Mouse (Mus musculus) stomach, postnatal 0 days (tissue): ENCODE results near the gene Nphs1. TPM values are rescaled to one million over a fixed set of nuclear protein-coding genes. Genes with fewer than 3 reads are reported as not detected.
A peak's percentile ranks its signal among the peaks of the same experiment; 100 is the strongest.

Experiments used
- ATAC-seq: fragments of 200-750 bp; cut with Nextera tagmentation; 2 replicates; pipeline ENCODE4 v1.8.0; 2017; ENCODE audit not compliant: low FRiP score, low TSS enrichment
- DNase-seq: peaks from one replicate; pipeline ENCODE4 v3.0.0-alpha.2; 2016; ENCODE audit warnings: low spot score
- H3K27ac ChIP-seq: fragments of 300-500 bp; sonication (generic); replicated peaks from 2 replicates; pipeline ENCODE4 v1.5.1; 2014; ENCODE audit warnings: mild to moderate bottlenecking, control low read depth
- H3K27me3 ChIP-seq: fragments of 300-500 bp; sonication (generic); 2 replicates; pipeline ENCODE4 v1.6.1; 2014; ENCODE audit warnings: low read length; ENCODE audit not compliant: control insufficient read depth, insufficient read depth
- H3K36me3 ChIP-seq: fragments of 300-500 bp; sonication (generic); 2 replicates; pipeline ENCODE4 v1.6.1; 2014; ENCODE audit warnings: low read length, mixed read lengths; ENCODE audit not compliant: control insufficient read depth, insufficient read depth
- H3K4me1 ChIP-seq: fragments of 300-500 bp; sonication (generic); replicated peaks from 2 replicates; pipeline ENCODE4 v1.6.1; 2014; ENCODE audit warnings: antibody characterized with exemption; ENCODE audit not compliant: control insufficient read depth, insufficient read depth
- H3K4me2 ChIP-seq: fragments of 300-500 bp; sonication (generic); replicated peaks from 2 replicates; pipeline ENCODE4 v1.6.1; 2014; ENCODE audit warnings: low read depth, mild to moderate bottlenecking, control low read depth, moderate library complexity
- H3K4me3 ChIP-seq: fragments of 300-500 bp; sonication (generic); 2 replicates; pipeline ENCODE4 v1.5.1; 2014; ENCODE audit warnings: low read depth, low read length, control low read depth
- H3K9ac ChIP-seq: fragments of 300-500 bp; sonication (generic); 2 replicates; pipeline ENCODE4 v1.6.1; 2014; ENCODE audit warnings: mild to moderate bottlenecking, low read length, control low read depth, mixed read lengths
- H3K9me3 ChIP-seq: fragments of 300-500 bp; sonication (generic); 2 replicates; pipeline ENCODE4 v1.6.1; 2016; ENCODE audit warnings: low read length; ENCODE audit not compliant: control insufficient read depth
- CTCF ChIP-seq: IDR thresholded peaks from 2 replicates; pipeline ENCODE4 v1.5.1; 2016; ENCODE audit warnings: antibody characterized with exemption, low read depth, mild to moderate bottlenecking, moderate library complexity
- EP300 ChIP-seq: optimal IDR thresholded peaks from 2 replicates; pipeline ENCODE3; 2016; ENCODE audit warnings: antibody characterized with exemption
- WGBS: fragments of 180-500 bp; shearing (Covaris S2); extraction: QIAGEN DNeasy Blood & Tissue Kit; methylation state at CpG from one replicate; pipeline ENCODE4 v1.1.7; 2014; 5-methylcytosine and 5-hydroxymethylcytosine counted together
- polyA plus RNA-seq: library from polyadenylated mRNA; unstranded; fragments of >200 nt; fragmentation: Nextera tagmentation; extraction: Ambion mirVana; gene quantifications from 2 replicates; pipeline ENCODE4 v1.2.1, GENCODE M21; 2015

The Nphs1 gene
- polyA plus RNA-seq, 1 experiment from 2014 or later, result 0.25 TPM

GRCm38 (mm10) chr7:30524487-30524886 lies 66.4 kb downstream of the Nphs1 start:
- Histone ChIP-seq H3K36me3 (peaks cover 12% of the 10 kb centered on the region; the same call in 1 of the 2 replicates), H3K27me3 (no peaks in the 10 kb centered on the region), H3K4me1 (no peaks in the 10 kb centered on the region), H3K4me3 (no peak overlapping the region), H3K9ac (no peak overlapping the region), H3K4me2 (no peak overlapping the region), H3K9me3 (no peaks in the 10 kb centered on the region), H3K27ac (no peak overlapping the region)
- TF ChIP-seq EP300 (no peak), CTCF (no peak)
- 74% methylated on average over 6 of the region's 6 CpGs for WGBS
- no peak for DNase-seq
- ATAC-seq, result no peak

GRCm38 (mm10) chr7:30525954-30526353 lies 67.8 kb downstream of the Nphs1 start:
- H3K4me3 ChIP-seq, result no peak overlapping the region
- no peaks in the 10 kb centered on the region for H3K9me3 ChIP-seq
- no peaks in the 10 kb centered on the region for H3K4me1 ChIP-seq
- peak overlapping the region; percentile 31; the same call in 1 of the 2 replicates for H3K9ac ChIP-seq
- H3K27ac ChIP-seq, result 0 out of 2 replicates have a peak overlapping the region, but pooled peaks have one; percentile 8
- no peak for ATAC-seq
- no peak for DNase-seq
- no peak for TF ChIP-seq EP300
- no peak for TF ChIP-seq CTCF
- no peaks in the 10 kb centered on the region for H3K27me3 ChIP-seq
- WGBS, result 29% methylated on average over 10 of the region's 10 CpGs
- H3K36me3 ChIP-seq, result peaks cover 19% of the 10 kb centered on the region; the same call in 1 of the 2 replicates
- H3K4me2 ChIP-seq, result peak overlapping the region; percentile 33

GRCm38 (mm10) chr7:30526399-30526798 lies 68.3 kb downstream of the Nphs1 start:
- ATAC-seq (no peak), DNase-seq (no peak)
- H3K27me3 ChIP-seq, result no peaks in the 10 kb centered on the region
- H3K4me2 ChIP-seq, result peak overlapping the region; percentile 33
- TF ChIP-seq EP300 (no peak), CTCF (no peak)
- 30% methylated on average over 17 of the region's 17 CpGs for WGBS
- H3K4me3 ChIP-seq, result no peak overlapping the region
- peak overlapping the region; percentile 31; the same call in 1 of the 2 replicates for H3K9ac ChIP-seq
- H3K27ac ChIP-seq, result no peak overlapping the region
- no peaks in the 10 kb centered on the region for H3K9me3 ChIP-seq
- no peaks in the 10 kb centered on the region for H3K4me1 ChIP-seq
- peaks cover 19% of the 10 kb centered on the region; the same call in 1 of the 2 replicates for H3K36me3 ChIP-seq

- Histone ChIP-seq H3K36me3 (peaks cover 23% of the 10 kb centered on the region; the same call in 1 of the 2 replicates), H3K4me1 (no peaks in the 10 kb centered on the region), H3K9ac (no peak overlapping the region), H3K4me3 (no peak overlapping the region), H3K27ac (no peak overlapping the region), H3K9me3 (no peaks in the 10 kb centered on the region), H3K27me3 (no peaks in the 10 kb centered on the region), H3K4me2 (no peak overlapping the region)
- 78% methylated on average over 14 of the region's 14 CpGs for WGBS
- ATAC-seq (no peak), DNase-seq (no peak)
- TF ChIP-seq EP300 (no peak), CTCF (no peak)
Observed at GRCm38 (mm10) chr7:30526981-30527380, 68.9 kb downstream of the Nphs1 start.

- H3K4me2 ChIP-seq, result no peak overlapping the region
- DNase-seq, result no peak
Observed at GRCm38 (mm10) chr7:30531291-30531815, 73.2 kb downstream of the Nphs1 start.

GRCm38 (mm10) chr7:30532931-30533330 lies 74.8 kb downstream of the Nphs1 start:
- DNase-seq (no peak), ATAC-seq (no peak)
- TF ChIP-seq EP300, result no peak
- no peak for TF ChIP-seq CTCF
- Histone ChIP-seq H3K27ac (no peak overlapping the region), H3K9ac (no peak overlapping the region), H3K36me3 (peaks cover 12% of the 10 kb centered on the region; the same call in 1 of the 2 replicates), H3K27me3 (no peaks in the 10 kb centered on the region), H3K4me3 (no peak overlapping the region), H3K4me1 (no peaks in the 10 kb centered on the region), H3K9me3 (no peaks in the 10 kb centered on the region), H3K4me2 (no peak overlapping the region)
- 64% methylated on average over 8 of the region's 8 CpGs for WGBS

More at GRCm38 (mm10) chr7:30531291-30531815, 73.2 kb downstream of the Nphs1 start:
- H3K4me1 ChIP-seq, result no peaks in the 10 kb centered on the region
- H3K36me3 ChIP-seq, result peaks cover 14% of the 10 kb centered on the region; the same call in 1 of the 2 replicates
- H3K27me3 ChIP-seq, result no peaks in the 10 kb centered on the region
- H3K9me3 ChIP-seq, result no peaks in the 10 kb centered on the region
- no peak overlapping the region for H3K9ac ChIP-seq
- H3K4me3 ChIP-seq, result no peak overlapping the region
- TF ChIP-seq EP300 (no peak), CTCF (no peak)
- ATAC-seq, result no peak
- no peak overlapping the region for H3K27ac ChIP-seq
- WGBS, result 82% methylated on average over 9 of the region's 9 CpGs
